Mouse (Mus musculus) forebrain, embryonic 16.5 days (tissue): ENCODE measurements around the gene Arfgef3. TPM values are rescaled to one million over a fixed set of nuclear protein-coding genes. Genes with fewer than 3 reads are reported as not detected.

Experiments used
- ATAC-seq: fragments of 200-750 bp; cut with Nextera tagmentation; 2 replicates; pipeline ENCODE4 v1.8.0; 2017; ENCODE audit warnings: mild to moderate bottlenecking, moderate library complexity
- H3K27ac ChIP-seq: fragments of 300-500 bp; sonication (generic); 2 replicates; pipeline ENCODE4 v1.5.1; 2014; ENCODE audit warnings: low read length, control low read depth
- H3K27me3 ChIP-seq: fragments of 300-500 bp; sonication (generic); replicated peaks from 2 replicates; pipeline ENCODE4 v1.6.1; 2014; ENCODE audit warnings: low read length; ENCODE audit not compliant: control insufficient read depth, insufficient read depth
- H3K36me3 ChIP-seq: fragments of 300-500 bp; sonication (generic); 2 replicates; pipeline ENCODE4 v1.6.1; 2014; ENCODE audit not compliant: control insufficient read depth, insufficient read depth
- H3K4me1 ChIP-seq: fragments of 300-500 bp; sonication (generic); replicated peaks from 2 replicates; pipeline ENCODE4 v1.6.1; 2014; ENCODE audit warnings: low read length; ENCODE audit not compliant: control insufficient read depth, insufficient read depth
- H3K4me2 ChIP-seq: fragments of 300-500 bp; sonication (generic); 2 replicates; pipeline ENCODE4 v1.6.1; 2014; ENCODE audit warnings: mild to moderate bottlenecking, low read length, control low read depth
- H3K4me3 ChIP-seq: fragments of 300-500 bp; sonication (generic); replicated peaks from 2 replicates; pipeline ENCODE4 v1.5.1; 2014; ENCODE audit warnings: mild to moderate bottlenecking, low read length, control low read depth
- H3K9ac ChIP-seq: fragments of 300-500 bp; sonication (generic); replicated peaks from 2 replicates; pipeline ENCODE4 v1.6.1; 2014; ENCODE audit warnings: low read depth, low read length, control low read depth
- H3K9me3 ChIP-seq: fragments of 300-500 bp; sonication (generic); 2 replicates; pipeline ENCODE4 v1.6.1; 2016; ENCODE audit warnings: low read length; ENCODE audit not compliant: control insufficient read depth
- WGBS: fragments of 180-500 bp; shearing (Covaris S2); extraction: QIAGEN DNeasy Blood & Tissue Kit; methylation state at CpG from one replicate; pipeline ENCODE4 v1.1.7; 2014; 5-methylcytosine and 5-hydroxymethylcytosine counted together
- polyA plus RNA-seq: library from polyadenylated mRNA; unstranded; fragments of >200 nt; fragmentation: Nextera tagmentation; extraction: Ambion mirVana; gene quantifications from 2 replicates; pipeline ENCODE4 v1.2.1, GENCODE M21; 2015

Arfgef3 gene
- polyA plus RNA-seq, 1 experiment from 2014 or later = 7.8 TPM

- Histone ChIP-seq H3K36me3 (no peaks in the 10 kb centered on the region), H3K9me3 (no peaks in the 10 kb centered on the region), H3K27me3 (no peaks in the 10 kb centered on the region), H3K9ac (no peak overlapping the region), H3K4me3 (no peak overlapping the region), H3K4me2 (no peak overlapping the region), H3K27ac (no peak overlapping the region), H3K4me1 (no peaks in the 10 kb centered on the region)
- peak; percentile 80 for ATAC-seq
- 66% methylated on average over 2 of the region's 2 CpGs for WGBS
Measured at GRCm38 (mm10) chr10:18660998-18661397, 82.8 kb downstream of the Arfgef3 start.

- ATAC-seq = no peak
- H3K27me3 ChIP-seq = no peaks in the 10 kb centered on the region
- H3K36me3 ChIP-seq = no peaks in the 10 kb centered on the region
- WGBS = 94% methylated on average over 1 of the region's 1 CpGs
- no peak overlapping the region for H3K4me2 ChIP-seq
- H3K4me1 ChIP-seq = no peaks in the 10 kb centered on the region
- H3K27ac ChIP-seq = no peak overlapping the region
- H3K9me3 ChIP-seq = no peaks in the 10 kb centered on the region
- no peak overlapping the region for H3K9ac ChIP-seq
- H3K4me3 ChIP-seq = no peak overlapping the region
Measured at GRCm38 (mm10) chr10:18657588-18657987, 86.2 kb downstream of the Arfgef3 start.

- H3K9ac ChIP-seq = no peak overlapping the region
- H3K9me3 ChIP-seq = no peaks in the 10 kb centered on the region
- H3K27ac ChIP-seq = no peak overlapping the region
- no peaks in the 10 kb centered on the region for H3K4me1 ChIP-seq
- H3K27me3 ChIP-seq = no peaks in the 10 kb centered on the region
- no peaks in the 10 kb centered on the region; the same call in 1 of the 2 replicates for H3K36me3 ChIP-seq
- WGBS = 58% methylated on average over 1 of the region's 1 CpGs
- no peak overlapping the region for H3K4me3 ChIP-seq
- no peak overlapping the region for H3K4me2 ChIP-seq
- ATAC-seq = no peak
Measured at GRCm38 (mm10) chr10:18647069-18647468, 96.7 kb downstream of the Arfgef3 start.

GRCm38 (mm10) chr10:18646035-18646434 is 97.7 kb downstream of the Arfgef3 start:
- ATAC-seq = no peak
- H3K4me1 ChIP-seq = no peaks in the 10 kb centered on the region
- no peaks in the 10 kb centered on the region; the same call in 1 of the 2 replicates for H3K36me3 ChIP-seq
- H3K27me3 ChIP-seq = no peaks in the 10 kb centered on the region
- H3K9me3 ChIP-seq = no peaks in the 10 kb centered on the region
- no peak overlapping the region for H3K9ac ChIP-seq
- no peak overlapping the region for H3K27ac ChIP-seq
- H3K4me2 ChIP-seq = no peak overlapping the region
- H3K4me3 ChIP-seq = no peak overlapping the region
- 93% methylated on average over 10 of the region's 10 CpGs for WGBS

GRCm38 (mm10) chr10:18644346-18644745 is 99.4 kb downstream of the Arfgef3 start:
- Histone ChIP-seq H3K36me3 (no peaks in the 10 kb centered on the region; the same call in 1 of the 2 replicates), H3K27me3 (no peaks in the 10 kb centered on the region), H3K9me3 (no peaks in the 10 kb centered on the region), H3K4me3 (no peak overlapping the region), H3K4me2 (no peak overlapping the region), H3K9ac (no peak overlapping the region), H3K27ac (no peak overlapping the region), H3K4me1 (no peaks in the 10 kb centered on the region)
- 100% methylated on average over 1 of the region's 1 CpGs for WGBS
- ATAC-seq = no peak

GRCm38 (mm10) chr10:18643506-18643905 is 100.2 kb downstream of the Arfgef3 start:
- Histone ChIP-seq H3K27ac (no peak overlapping the region), H3K4me2 (no peak overlapping the region), H3K9ac (no peak overlapping the region), H3K9me3 (no peaks in the 10 kb centered on the region), H3K27me3 (no peaks in the 10 kb centered on the region), H3K36me3 (no peaks in the 10 kb centered on the region; the same call in 1 of the 2 replicates), H3K4me3 (no peak overlapping the region), H3K4me1 (no peaks in the 10 kb centered on the region)
- WGBS = 87% methylated on average over 3 of the region's 3 CpGs
- no peak for ATAC-seq

GRCm38 (mm10) chr10:18642854-18643253 is 100.9 kb downstream of the Arfgef3 start:
- H3K9me3 ChIP-seq = no peaks in the 10 kb centered on the region
- H3K27me3 ChIP-seq = no peaks in the 10 kb centered on the region
- H3K4me3 ChIP-seq = no peak overlapping the region
- H3K36me3 ChIP-seq = no peaks in the 10 kb centered on the region; the same call in 1 of the 2 replicates
- H3K4me2 ChIP-seq = no peak overlapping the region
- no peaks in the 10 kb centered on the region for H3K4me1 ChIP-seq
- no peak overlapping the region for H3K27ac ChIP-seq
- no peak overlapping the region for H3K9ac ChIP-seq
- ATAC-seq = no peak
- 79% methylated on average over 5 of the region's 5 CpGs for whole genome bisulfite sequencing

GRCm38 (mm10) chr10:18640596-18640995 is 103.2 kb downstream of the Arfgef3 start:
- Histone ChIP-seq H3K9me3 (no peaks in the 10 kb centered on the region), H3K4me3 (no peak overlapping the region), H3K27ac (no peak overlapping the region), H3K27me3 (no peaks in the 10 kb centered on the region), H3K4me2 (no peak overlapping the region), H3K4me1 (no peaks in the 10 kb centered on the region), H3K36me3 (no peaks in the 10 kb centered on the region), H3K9ac (no peak overlapping the region)
- 81% methylated on average over 5 of the region's 5 CpGs for WGBS
- ATAC-seq = no peak

- Histone ChIP-seq H3K9ac (no peak overlapping the region), H3K4me3 (no peak overlapping the region), H3K27ac (no peak overlapping the region), H3K27me3 (no peaks in the 10 kb centered on the region), H3K4me2 (no peak overlapping the region), H3K4me1 (peaks cover 4% of the 10 kb centered on the region; the same call in 1 of the 2 replicates), H3K9me3 (no peaks in the 10 kb centered on the region), H3K36me3 (no peaks in the 10 kb centered on the region)
- no peak for ATAC-seq
- WGBS = 93% methylated on average over 9 of the region's 9 CpGs
Measured at GRCm38 (mm10) chr10:18635450-18635849, 108.3 kb downstream of the Arfgef3 start.

- Histone ChIP-seq H3K36me3 (no peaks in the 10 kb centered on the region), H3K4me2 (no peak overlapping the region), H3K9ac (no peak overlapping the region), H3K4me3 (no peak overlapping the region), H3K27ac (no peak overlapping the region), H3K4me1 (peaks cover 4% of the 10 kb centered on the region; the same call in 1 of the 2 replicates), H3K9me3 (no peaks in the 10 kb centered on the region), H3K27me3 (no peaks in the 10 kb centered on the region)
- ATAC-seq = no peak
- WGBS = 80% methylated on average over 7 of the region's 7 CpGs
Measured at GRCm38 (mm10) chr10:18634405-18634985, 109.3 kb downstream of the Arfgef3 start.
